Mouse (Mus musculus) spleen, postnatal 14 days (tissue): ENCODE data around the gene Rint1.

Experiments
- DNase-seq, 2 experiments: peaks; one replicate each; pipeline ENCODE4 v3.0.0; 2021 to 2022; ENCODE audit warnings: low spot score in 2 of 2

Rint1 gene

GRCm38 (mm10) chr5:23864054-23864965, 76.8 kb downstream of the Rint1 start:
- no peak for DNase-seq

GRCm38 (mm10) chr5:23865941-23866340, 78.4 kb downstream of the Rint1 start:
- DNase-seq, result no peak
